Comparison of ENCODE assay signal across 8 mouse cellular contexts in the genomic region with DNA sequence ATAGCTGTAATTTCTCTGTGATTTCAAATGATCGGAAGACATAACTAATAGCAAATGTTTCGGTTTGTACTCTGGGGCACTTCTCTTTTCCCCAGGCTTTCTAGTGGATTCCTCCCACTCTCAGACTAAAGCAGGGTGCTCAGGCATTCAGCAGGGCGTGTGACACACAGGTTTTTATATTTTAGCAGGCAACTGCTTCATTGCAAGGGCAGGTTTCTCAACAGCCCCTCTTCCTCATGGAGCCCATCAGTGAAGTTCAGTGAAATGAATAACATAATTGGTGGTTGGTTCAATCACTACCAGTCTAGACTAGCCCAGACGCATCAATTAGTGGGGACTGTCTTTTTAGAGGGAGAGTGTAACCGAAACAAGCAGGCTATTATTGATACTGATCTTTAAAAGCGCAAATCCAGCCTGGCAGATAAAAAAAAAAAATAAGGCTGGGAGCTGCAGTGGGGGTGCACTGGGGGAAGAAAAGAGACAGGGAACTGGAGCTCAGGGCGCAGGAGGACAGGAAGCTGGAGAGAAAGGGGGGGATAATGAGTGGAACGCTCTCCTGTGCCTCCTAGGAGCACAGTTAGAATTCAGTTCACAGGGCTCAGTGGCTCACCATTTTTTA.
A peak's percentile ranks its signal among the peaks of the same experiment; 100 is the strongest.
DNase-seq lines count a peak whose midpoint lies in the region; ATAC-seq and TF ChIP-seq lines count a peak whose summit lies in the region.

No protein-coding gene starts in this region.

- no peaks in the 10 kb centered on the region for H3K79me2 ChIP-seq in heart, adult 2 months (replicated peaks; ENCODE audit: control insufficient read depth, insufficient read depth, low read length)
- H3K79me2 ChIP-seq in C2C12 (ENCODE audit: control insufficient read depth, insufficient read depth), result peaks cover 98% of the 10 kb centered on the region

- H3ac ChIP-seq in C2C12 (ENCODE audit: control insufficient read depth, insufficient read length, low read depth), result peak overlapping the region; percentile 72

- no peaks in the 10 kb centered on the region for H3K27me3 ChIP-seq in heart, adult 2 months (ENCODE audit: control insufficient read depth, insufficient read depth, low read length)
- no peaks in the 10 kb centered on the region for H3K27me3 ChIP-seq in C2C12 (ENCODE audit: control insufficient read depth, insufficient read depth, insufficient read length)
- no peaks in the 10 kb centered on the region for H3K27me3 ChIP-seq in limb, embryonic 11.5 days (ENCODE audit: control insufficient read depth, insufficient read depth, low read length)
- H3K27me3 ChIP-seq in stomach, embryonic 14.5 days (ENCODE audit: control insufficient read depth, insufficient read depth, low read length), result no peaks in the 10 kb centered on the region

- no peaks in the 10 kb centered on the region for H3K9me3 ChIP-seq in limb, embryonic 11.5 days (ENCODE audit: control insufficient read depth, low read length)
- H3K9me3 ChIP-seq in stomach, embryonic 14.5 days (ENCODE audit: control insufficient read depth, low read depth, low read length), result no peaks in the 10 kb centered on the region

- no peak for TF ChIP-seq POLR2A in heart, adult 2 months (IDR thresholded peaks at IDR 0.05; ENCODE audit: insufficient read depth, low read depth, low read length)
- TF ChIP-seq POLR2A in embryonic fibroblast, embryonic 13.5 days (IDR thresholded peaks at IDR 0.05; ENCODE audit: low read depth, low read length), result peak; percentile 35; the same call in 1 of the 2 replicates

- 57% methylated on average over 8 of the region's 8 CpGs for WGBS in heart, adult 2 months
- 24% methylated on average over 8 of the region's 8 CpGs for WGBS in limb, embryonic 11.5 days
- WGBS in stomach, embryonic 14.5 days, result 7% methylated on average over 8 of the region's 8 CpGs

- no peak for TF ChIP-seq CTCF in heart, adult 2 months (IDR thresholded peaks at IDR 0.05)
- TF ChIP-seq CTCF in C2C12 (IDR thresholded peaks at IDR 0.05; ENCODE audit: control insufficient read depth, insufficient read depth, insufficient read length), result no peak
- no peak for TF ChIP-seq CTCF in embryonic fibroblast, embryonic 13.5 days (IDR thresholded peaks at IDR 0.05; ENCODE audit: borderline replicate concordance, insufficient read depth, low read length)

- H3K4me1 ChIP-seq in heart, adult 2 months (ENCODE audit: control insufficient read depth, insufficient read depth, low read length), result no peaks in the 10 kb centered on the region
- no peaks in the 10 kb centered on the region for H3K4me1 ChIP-seq in embryonic fibroblast, embryonic 13.5 days (ENCODE audit: control insufficient read depth, insufficient read depth, low read length)
- peaks cover 9% of the 10 kb centered on the region for H3K4me1 ChIP-seq in limb, embryonic 11.5 days (ENCODE audit: control insufficient read depth, insufficient read depth, low read length)
- H3K4me1 ChIP-seq in stomach, embryonic 14.5 days (ENCODE audit: control insufficient read depth, insufficient read depth, low read length), result peaks cover 24% of the 10 kb centered on the region; the same call in 1 of the 2 replicates

- peak overlapping the region; percentile 31; the same call in 1 of the 2 replicates for H3K9ac ChIP-seq in heart, adult 2 months (ENCODE audit: low read depth, low read length)
- H3K9ac ChIP-seq in limb, embryonic 11.5 days (ENCODE audit: low read length), result peak overlapping the region; percentile 85
- peak overlapping the region; percentile 84 for H3K9ac ChIP-seq in stomach, embryonic 14.5 days (replicated peaks; ENCODE audit: low read depth, low read length)

- peaks cover 3% of the 10 kb centered on the region for H3K36me3 ChIP-seq in heart, adult 2 months (ENCODE audit: control insufficient read depth, insufficient read depth, low read length)
- H3K36me3 ChIP-seq in C2C12 (ENCODE audit: control insufficient read depth, insufficient read depth), result peaks cover 64% of the 10 kb centered on the region
- peaks cover 2% of the 10 kb centered on the region; the same call in 1 of the 2 replicates for H3K36me3 ChIP-seq in limb, embryonic 11.5 days (ENCODE audit: control insufficient read depth, insufficient read depth, low read length)
- peaks cover 17% of the 10 kb centered on the region for H3K36me3 ChIP-seq in stomach, embryonic 14.5 days (ENCODE audit: control insufficient read depth, insufficient read depth, low read length)

- peak overlapping the region; percentile 73 for H3K27ac ChIP-seq in heart, adult 2 months
- H3K27ac ChIP-seq in embryonic fibroblast, embryonic 13.5 days (ENCODE audit: insufficient read depth, low read length), result peak overlapping the region; percentile 95
- H3K27ac ChIP-seq in limb, embryonic 11.5 days (replicated peaks; ENCODE audit: low read depth, low read length), result peak overlapping the region; percentile 97
- H3K27ac ChIP-seq in stomach, embryonic 14.5 days (ENCODE audit: low read length), result peak overlapping the region; percentile 93

- ATAC-seq in limb, embryonic 11.5 days (ENCODE audit: insufficient number of reproducible peaks, low FRiP score, low TSS enrichment, low read depth), result no peak
- ATAC-seq in stomach, embryonic 14.5 days (ENCODE audit: insufficient number of reproducible peaks, insufficient read depth, low FRiP score, low read depth), result no peak

- DNase-seq in heart, adult 2 months, result peak in 1 of 2 experiments; percentile 25
- DNase-seq in heart, adult 9 months (ENCODE audit: low spot score in 2 of 2), result no peak
- DNase-seq in limb, embryonic 11.5 days (ENCODE audit: low spot score), result peak; percentile 62
- no peak for DNase-seq in thymus, postnatal 0 days (ENCODE audit: low spot score)
- no peak for DNase-seq in layer of hippocampus, adult 9-10 months (ENCODE audit: low spot score)

- peaks cover 79% of the 10 kb centered on the region for H3K79me3 ChIP-seq in C2C12 (ENCODE audit: low read depth)

- peak overlapping the region; percentile 50 for H3K4me2 ChIP-seq in limb, embryonic 11.5 days (ENCODE audit: low read depth, severe bottlenecking)
- H3K4me2 ChIP-seq in stomach, embryonic 14.5 days (replicated peaks; ENCODE audit: low read depth, low read length), result peak overlapping the region; percentile 44

- intact Hi-C loops in heart, adult 2 months (cut with DNase I), result no loop called here

- no peak for TF ChIP-seq EP300 in heart, adult 2 months (IDR thresholded peaks at IDR 0.05; ENCODE audit: insufficient read depth, low read depth, low read length)

- peak overlapping the region; percentile 64 for H3K4me3 ChIP-seq in heart, adult 2 months
- H3K4me3 ChIP-seq in C2C12 (ENCODE audit: insufficient read depth, poor library complexity, severe bottlenecking), result peak overlapping the region; percentile 68
- H3K4me3 ChIP-seq in embryonic fibroblast, embryonic 13.5 days (ENCODE audit: insufficient read depth, low read length), result peak overlapping the region; percentile 98
- peak overlapping the region; percentile 65 for H3K4me3 ChIP-seq in limb, embryonic 11.5 days (ENCODE audit: low read depth, low read length)
- peak overlapping the region; percentile 78 for H3K4me3 ChIP-seq in stomach, embryonic 14.5 days (ENCODE audit: low read depth, low read length)

TF ChIP-seq in C2C12, 6 proteins besides CTCF, POLR2A, EP300 and RAD21:
- TF ChIP-seq MYOD1 (IDR thresholded peaks at IDR 0.05; ENCODE audit: control insufficient read depth, insufficient read length, low read depth) (no peak), MYOG (IDR thresholded peaks at IDR 0.05; ENCODE audit: control insufficient read depth, extremely low read depth, insufficient read length) (no peak), MAX (IDR thresholded peaks at IDR 0.05) (no peak), CEBPB (IDR thresholded peaks at IDR 0.05; ENCODE audit: low read depth) (no peak), FOSL1 (IDR thresholded peaks at IDR 0.05; ENCODE audit: insufficient read depth, low read length, poor library complexity, severe bottlenecking) (no peak), USF1 (IDR thresholded peaks at IDR 0.05; ENCODE audit: low read depth) (no peak)

Comparison
In these comparisons a context has a peak if more than half of its experiments do, and no peak if none do; other contexts are left out.
1. H3K9ac ChIP-seq: peak in every context shown above with its lines; median percentile 85 in limb, embryonic 11.5 days; 84 in stomach, embryonic 14.5 days; 31 in heart, adult 2 months.